Mouse (Mus musculus) liver, embryonic 13.5 days (tissue): Measurements from ENCODE around the gene Adgrb3. TPM values are rescaled to one million over a fixed set of nuclear protein-coding genes. Genes with fewer than 3 reads are reported as not detected.
"Not testable (repeated sequence)": the region's sequence is repeated elsewhere in the genome, so short reads cannot be mapped to it uniquely, and the experiment has no call there.

Experiments used
- ATAC-seq: fragments of 200-750 bp; cut with Nextera tagmentation; 2 replicates; pipeline ENCODE4 v1.8.0; 2017; ENCODE audit warnings: low read depth, mild to moderate bottlenecking, moderate number of reproducible peaks, moderate library complexity
- DNase-seq: peaks from one replicate; pipeline ENCODE4 v3.0.0; 2022
- H3K27ac ChIP-seq: fragments of 300-500 bp; sonication (generic); 2 replicates; pipeline ENCODE4 v1.5.1; 2015; ENCODE audit warnings: moderate library complexity, mild to moderate bottlenecking, inconsistent platforms
- H3K27me3 ChIP-seq: fragments of 300-500 bp; sonication (generic); 2 replicates; pipeline ENCODE4 v1.6.1; 2015; ENCODE audit warnings: mild to moderate bottlenecking, inconsistent platforms
- H3K36me3 ChIP-seq: fragments of 300-500 bp; sonication (generic); 2 replicates; pipeline ENCODE4 v1.6.1; 2015; ENCODE audit warnings: mild to moderate bottlenecking, inconsistent platforms
- H3K4me1 ChIP-seq: fragments of 300-500 bp; sonication (generic); replicated peaks from 2 replicates; pipeline ENCODE4 v1.6.1; 2015; ENCODE audit warnings: inconsistent platforms
- H3K4me2 ChIP-seq: fragments of 300-500 bp; sonication (generic); 2 replicates; pipeline ENCODE4 v1.6.1; 2015; ENCODE audit warnings: inconsistent platforms, mild to moderate bottlenecking, moderate library complexity
- H3K4me3 ChIP-seq: fragments of 300-500 bp; sonication (generic); replicated peaks from 2 replicates; pipeline ENCODE4 v1.5.1; 2015; ENCODE audit warnings: mild to moderate bottlenecking, inconsistent platforms
- H3K9ac ChIP-seq: fragments of 300-500 bp; sonication (generic); 2 replicates; pipeline ENCODE4 v1.6.1; 2015; ENCODE audit warnings: mild to moderate bottlenecking, inconsistent platforms
- H3K9me3 ChIP-seq: fragments of 300-500 bp; sonication (generic); replicated peaks from 2 replicates; pipeline ENCODE4 v1.6.1; 2016; ENCODE audit warnings: inconsistent platforms
- WGBS: fragments of 180-500 bp; shearing (Covaris S2); methylation state at CpG from one replicate; pipeline ENCODE4 v1.1.7; 2015; ENCODE audit not compliant: insufficient replicate concordance; 5-methylcytosine and 5-hydroxymethylcytosine counted together
- polyA plus RNA-seq: library from polyadenylated mRNA; unstranded; fragments of >200 nt; fragmentation: Nextera tagmentation; extraction: Ambion mirVana; gene quantifications from 2 replicates; pipeline ENCODE4 v1.2.1, GENCODE M21; 2015

The Adgrb3 gene
- polyA plus RNA-seq, 1 experiment from 2014 or later, result 0.05 TPM

DNA sequence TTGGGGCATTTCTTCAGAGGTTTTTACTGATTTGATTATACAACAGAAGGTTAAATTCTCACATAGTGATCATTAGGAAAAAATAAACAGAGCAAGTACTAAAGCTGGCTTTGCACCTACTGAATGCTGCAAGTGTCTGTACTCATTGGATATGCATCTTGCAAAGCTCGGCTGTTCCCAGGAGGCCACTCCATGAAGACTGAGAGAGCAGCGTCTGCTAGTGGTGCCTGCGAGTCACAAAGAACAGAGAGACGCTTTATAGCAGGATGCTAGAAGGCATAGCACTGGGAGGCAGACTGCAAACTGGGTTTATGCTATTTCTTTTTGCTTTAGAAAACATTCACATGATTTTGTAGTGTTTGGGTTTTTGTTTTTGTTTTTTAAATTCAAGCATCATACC, 325.2 kb downstream of the Adgrb3 start:
- no peaks in the 10 kb centered on the region for H3K27me3 ChIP-seq
- 24% methylated on average over 4 of the region's 4 CpGs for WGBS
- H3K4me1 ChIP-seq, result no peaks in the 10 kb centered on the region
- no peaks in the 10 kb centered on the region for H3K36me3 ChIP-seq
- no peak for DNase-seq
- H3K4me2 ChIP-seq, result no peak overlapping the region
- H3K27ac ChIP-seq, result no peak overlapping the region
- H3K4me3 ChIP-seq, result no peak overlapping the region
- H3K9ac ChIP-seq, result no peak overlapping the region
- no peak for ATAC-seq
- no peaks in the 10 kb centered on the region for H3K9me3 ChIP-seq

DNA sequence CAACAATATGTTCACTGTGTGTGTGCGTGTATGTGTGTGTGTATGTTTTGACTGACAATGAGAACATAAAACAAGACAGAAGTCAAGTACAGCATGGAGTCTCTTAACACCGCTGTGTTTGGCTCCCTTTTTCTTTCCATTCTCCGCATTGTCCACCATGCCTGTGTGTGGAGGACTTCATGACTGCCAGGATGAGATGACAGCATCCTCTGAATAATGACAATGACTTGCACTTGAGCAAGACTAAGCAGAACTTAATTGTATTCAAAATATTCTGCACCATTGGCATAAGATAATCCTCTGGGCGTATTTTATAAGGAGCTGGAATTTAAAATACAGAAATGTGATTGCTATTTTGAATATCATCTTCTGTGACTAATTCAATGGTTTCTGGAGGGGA, 326.0 kb downstream of the Adgrb3 start:
- Histone ChIP-seq H3K9ac (no peak overlapping the region), H3K4me1 (no peaks in the 10 kb centered on the region), H3K4me3 (no peak overlapping the region), H3K9me3 (no peaks in the 10 kb centered on the region), H3K36me3 (no peaks in the 10 kb centered on the region), H3K4me2 (no peak overlapping the region), H3K27ac (no peak overlapping the region), H3K27me3 (no peaks in the 10 kb centered on the region)
- WGBS, result 70% methylated on average over 4 of the region's 4 CpGs
- ATAC-seq (no peak), DNase-seq (no peak)

GRCm38 (mm10) chr1:25495202-25495914, 334.1 kb downstream of the Adgrb3 start:
- WGBS, result 57% methylated on average over 3 of the region's 3 CpGs
- ATAC-seq (no peak), DNase-seq (no peak)
- no peaks in the 10 kb centered on the region for H3K36me3 ChIP-seq
- no peak overlapping the region for H3K4me2 ChIP-seq
- H3K9me3 ChIP-seq, result no peaks in the 10 kb centered on the region
- H3K27ac ChIP-seq, result no peak overlapping the region
- H3K4me1 ChIP-seq, result no peaks in the 10 kb centered on the region
- no peak overlapping the region for H3K4me3 ChIP-seq
- H3K27me3 ChIP-seq, result no peaks in the 10 kb centered on the region
- no peak overlapping the region for H3K9ac ChIP-seq

DNA sequence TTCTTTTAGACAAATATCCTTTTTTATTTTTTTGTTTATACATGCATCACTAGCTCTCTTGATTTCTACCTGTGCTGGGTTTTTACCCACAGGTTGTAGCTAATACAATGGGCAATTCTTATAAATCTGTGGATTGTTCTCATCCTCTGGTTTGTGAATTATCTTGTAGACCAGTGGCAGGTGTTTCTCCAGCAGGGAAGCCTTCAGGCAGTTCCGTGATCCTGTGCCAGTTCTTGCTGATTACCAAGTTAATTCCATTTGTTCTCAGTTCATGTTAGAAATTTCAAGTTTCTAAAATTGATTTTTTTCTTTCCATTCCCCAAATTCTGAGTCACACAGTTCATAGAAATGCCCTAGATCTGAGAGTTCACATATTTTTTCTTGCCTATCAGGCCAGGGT, 338.0 kb downstream of the Adgrb3 start:
- DNase-seq (no peak), ATAC-seq (no peak)
- no peaks in the 10 kb centered on the region for H3K36me3 ChIP-seq
- no peaks in the 10 kb centered on the region for H3K27me3 ChIP-seq
- H3K27ac ChIP-seq, result no peak overlapping the region
- H3K4me2 ChIP-seq, result no peak overlapping the region
- no peaks in the 10 kb centered on the region for H3K4me1 ChIP-seq
- H3K4me3 ChIP-seq, result no peak overlapping the region
- WGBS, result 50% methylated on average over 1 of the region's 1 CpGs
- H3K9ac ChIP-seq, result no peak overlapping the region
- no peaks in the 10 kb centered on the region for H3K9me3 ChIP-seq

- Histone ChIP-seq H3K9ac (no peak overlapping the region), H3K4me2 (no peak overlapping the region), H3K4me3 (no peak overlapping the region), H3K27ac (no peak overlapping the region), H3K27me3 (no peaks in the 10 kb centered on the region), H3K9me3 (no peaks in the 10 kb centered on the region), H3K4me1 (no peaks in the 10 kb centered on the region), H3K36me3 (no peaks in the 10 kb centered on the region)
- ATAC-seq (no peak), DNase-seq (no peak)
- 55% methylated on average over 2 of the region's 2 CpGs for WGBS
These were observed 339.3 kb downstream of the Adgrb3 start for GRCm38 (mm10) chr1:25490174-25490573.

- Histone ChIP-seq H3K4me2 (no peak overlapping the region), H3K4me1 (no peaks in the 10 kb centered on the region), H3K36me3 (no peaks in the 10 kb centered on the region), H3K27me3 (no peaks in the 10 kb centered on the region), H3K27ac (no peak overlapping the region), H3K9me3 (no peaks in the 10 kb centered on the region), H3K4me3 (no peak overlapping the region), H3K9ac (no peak overlapping the region)
- ATAC-seq, result no peak
- WGBS, result 66% methylated on average over 3 of the region's 3 CpGs
- no peak for DNase-seq
These were observed 353.8 kb downstream of the Adgrb3 start for GRCm38 (mm10) chr1:25475699-25476098.

GRCm38 (mm10) chr1:25474469-25474868, 355.0 kb downstream of the Adgrb3 start:
- no peak overlapping the region for H3K27ac ChIP-seq
- no peak for ATAC-seq
- WGBS, result 52% methylated on average over 11 of the region's 11 CpGs
- H3K27me3 ChIP-seq, result no peaks in the 10 kb centered on the region
- DNase-seq, result no peak
- no peak overlapping the region for H3K4me2 ChIP-seq
- no peaks in the 10 kb centered on the region for H3K36me3 ChIP-seq
- H3K9ac ChIP-seq, result no peak overlapping the region
- H3K4me3 ChIP-seq, result no peak overlapping the region
- no peaks in the 10 kb centered on the region for H3K9me3 ChIP-seq
- no peaks in the 10 kb centered on the region for H3K4me1 ChIP-seq

DNA sequence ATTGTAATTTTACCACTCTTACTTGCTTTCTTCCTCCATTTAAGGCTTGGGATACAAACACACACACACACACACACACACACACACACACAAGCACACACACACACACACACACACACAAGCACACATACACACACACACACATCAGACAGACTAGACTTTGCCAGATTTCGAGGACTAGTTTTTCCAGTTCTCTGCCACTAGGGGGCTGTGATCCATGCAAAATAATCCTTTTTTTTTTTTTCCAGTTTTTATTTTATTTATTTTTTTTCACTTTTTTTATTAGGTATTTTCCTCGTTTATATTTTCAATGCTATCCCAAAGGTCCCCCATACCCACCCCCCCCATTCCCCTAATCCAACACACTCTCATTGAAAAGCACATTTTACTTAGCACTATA, 357.9 kb downstream of the Adgrb3 start:
- DNase-seq, H3K4me2 ChIP-seq, H3K27ac ChIP-seq, ATAC-seq, H3K4me3 ChIP-seq, H3K27me3 ChIP-seq, H3K36me3 ChIP-seq, H3K9me3 ChIP-seq, H3K4me1 ChIP-seq, H3K9ac ChIP-seq: not testable (repeated sequence)
- 40% methylated on average over 2 of the region's 2 CpGs for WGBS

- Histone ChIP-seq H3K9me3 (no peaks in the 10 kb centered on the region), H3K9ac (no peak overlapping the region), H3K27me3 (no peaks in the 10 kb centered on the region), H3K36me3 (no peaks in the 10 kb centered on the region), H3K27ac (no peak overlapping the region), H3K4me2 (no peak overlapping the region), H3K4me1 (no peaks in the 10 kb centered on the region), H3K4me3 (no peak overlapping the region)
- 38% methylated on average over 1 of the region's 1 CpGs for WGBS
- DNase-seq, result no peak
- no peak for ATAC-seq
These were observed 366.9 kb downstream of the Adgrb3 start for GRCm38 (mm10) chr1:25462612-25463011.

- no peaks in the 10 kb centered on the region for H3K36me3 ChIP-seq
- no peaks in the 10 kb centered on the region for H3K4me1 ChIP-seq
- 33% methylated on average over 2 of the region's 2 CpGs for WGBS
- H3K27ac ChIP-seq, result no peak overlapping the region
- H3K9me3 ChIP-seq, result no peaks in the 10 kb centered on the region; the same call in 1 of the 2 replicates
- no peak for ATAC-seq
- H3K9ac ChIP-seq, result no peak overlapping the region
- H3K27me3 ChIP-seq, result no peaks in the 10 kb centered on the region
- no peak overlapping the region for H3K4me2 ChIP-seq
- no peak overlapping the region for H3K4me3 ChIP-seq
- no peak for DNase-seq
These were observed 394.0 kb downstream of the Adgrb3 start for GRCm38 (mm10) chr1:25435506-25435905.

DNA sequence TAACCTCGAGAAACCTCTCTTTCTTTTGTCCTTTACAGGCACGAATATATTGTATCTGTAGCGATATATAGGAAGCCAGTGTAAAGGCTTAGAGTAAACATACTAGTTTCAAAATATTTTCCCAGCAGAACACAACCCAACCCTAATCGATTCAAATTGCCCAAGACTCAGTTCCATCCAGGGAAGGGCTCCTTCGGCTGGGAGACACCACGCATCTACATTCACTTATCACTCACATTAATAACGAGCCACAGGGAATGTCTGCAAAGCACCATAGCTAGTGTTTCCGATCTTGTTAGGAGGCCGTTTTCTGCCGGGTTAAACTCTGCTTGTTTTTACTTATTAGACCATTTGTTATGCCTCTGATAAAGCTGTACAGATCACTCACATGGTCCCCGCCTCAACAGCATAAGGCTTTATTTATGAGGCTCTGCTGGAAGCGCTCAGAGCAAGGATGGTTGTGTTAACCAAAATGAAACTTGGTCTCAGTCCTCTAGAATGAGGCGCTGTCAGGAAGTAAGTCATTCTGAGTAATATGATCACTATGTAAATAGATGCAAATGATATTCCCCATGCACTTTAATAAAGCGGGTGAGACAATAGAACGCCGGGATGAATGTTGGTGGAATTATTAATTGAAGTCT, 399.2 kb downstream of the Adgrb3 start:
- DNase-seq (no peak), ATAC-seq (no peak)
- no peak overlapping the region for H3K9ac ChIP-seq
- no peaks in the 10 kb centered on the region for H3K27me3 ChIP-seq
- 66% methylated on average over 16 of the region's 16 CpGs for WGBS
- H3K4me1 ChIP-seq, result no peaks in the 10 kb centered on the region
- H3K27ac ChIP-seq, result no peak overlapping the region
- no peaks in the 10 kb centered on the region for H3K36me3 ChIP-seq
- no peak overlapping the region for H3K4me3 ChIP-seq
- no peak overlapping the region for H3K4me2 ChIP-seq
- H3K9me3 ChIP-seq, result no peaks in the 10 kb centered on the region; the same call in 1 of the 2 replicates

GRCm38 (mm10) chr1:25420701-25421100, 408.8 kb downstream of the Adgrb3 start:
- no peak for DNase-seq
- H3K9me3 ChIP-seq, result no peaks in the 10 kb centered on the region
- H3K4me1 ChIP-seq, result no peaks in the 10 kb centered on the region
- 74% methylated on average over 2 of the region's 2 CpGs for WGBS
- H3K36me3 ChIP-seq, result no peaks in the 10 kb centered on the region
- no peaks in the 10 kb centered on the region for H3K27me3 ChIP-seq
- no peak overlapping the region for H3K9ac ChIP-seq
- H3K27ac ChIP-seq, result no peak overlapping the region
- no peak overlapping the region for H3K4me3 ChIP-seq
- H3K4me2 ChIP-seq, result no peak overlapping the region
- no peak for ATAC-seq
